Mouse (Mus musculus) limb, embryonic 14.5 days (tissue): Measurements from ENCODE around the gene Cxcr4. TPM values are rescaled to one million over a fixed set of nuclear protein-coding genes. Genes with fewer than 3 reads are reported as not detected.

Source experiments
- ATAC-seq: fragments of 200-750 bp; cut with Nextera tagmentation; 2 replicates; pipeline ENCODE4 v1.8.0; 2017; ENCODE audit warnings: low read depth, moderate number of reproducible peaks, moderate TSS enrichment; ENCODE audit not compliant: low FRiP score
- DNase-seq: peaks from one replicate; pipeline ENCODE4 v3.0.0-alpha.2; 2015; ENCODE audit warnings: low spot score
- H3K27ac ChIP-seq: fragments of 300-500 bp; sonication (generic); replicated peaks from 2 replicates; pipeline ENCODE4 v1.5.1; 2014; ENCODE audit warnings: low read depth, mild to moderate bottlenecking, low read length, moderate library complexity, mixed read lengths
- H3K27me3 ChIP-seq: fragments of 300-500 bp; sonication (generic); 2 replicates; pipeline ENCODE4 v1.6.1; 2014; ENCODE audit warnings: low read length, mixed read lengths; ENCODE audit not compliant: control insufficient read depth, insufficient read depth
- H3K36me3 ChIP-seq: fragments of 300-500 bp; sonication (generic); 2 replicates; pipeline ENCODE4 v1.6.1; 2014; ENCODE audit warnings: mild to moderate bottlenecking, low read length, moderate library complexity, mixed read lengths; ENCODE audit not compliant: control insufficient read depth, insufficient read depth
- H3K4me1 ChIP-seq: fragments of 300-500 bp; sonication (generic); 2 replicates; pipeline ENCODE4 v1.6.1; 2014; ENCODE audit warnings: antibody characterized with exemption, low read length, mixed read lengths; ENCODE audit not compliant: control insufficient read depth, insufficient read depth
- H3K4me2 ChIP-seq: fragments of 300-500 bp; sonication (generic); replicated peaks from 2 replicates; pipeline ENCODE4 v1.6.1; 2014; ENCODE audit warnings: low read depth, mild to moderate bottlenecking, low read length, moderate library complexity; ENCODE audit not compliant: severe bottlenecking
- H3K4me3 ChIP-seq: fragments of 300-500 bp; sonication (generic); replicated peaks from 2 replicates; pipeline ENCODE4 v1.5.1; 2014; ENCODE audit warnings: low read length
- H3K9ac ChIP-seq: fragments of 300-500 bp; sonication (generic); 2 replicates; pipeline ENCODE4 v1.6.1; 2014; ENCODE audit warnings: mild to moderate bottlenecking, low read depth, low read length, moderate library complexity; ENCODE audit not compliant: severe bottlenecking
- H3K9me3 ChIP-seq: fragments of 300-500 bp; sonication (generic); 2 replicates; pipeline ENCODE4 v1.6.1; 2016; ENCODE audit warnings: low read length; ENCODE audit not compliant: control insufficient read depth
- POLR2A ChIP-seq: fragments of 200-500 bp; IDR thresholded peaks from 2 replicates; pipeline ENCODE4 v1.8.0; 2012; ENCODE audit warnings: inconsistent platforms, mild to moderate bottlenecking, moderate library complexity, borderline replicate concordance; ENCODE audit not compliant: insufficient read depth, insufficient read length; ENCODE audit errors: extremely low read depth
- WGBS: fragments of 180-500 bp; shearing (Covaris S2); extraction: QIAGEN DNeasy Blood & Tissue Kit; methylation state at CpG from one replicate; pipeline ENCODE4 v1.1.7; 2014; 5-methylcytosine and 5-hydroxymethylcytosine counted together
- polyA plus RNA-seq, 2 experiments: library from polyadenylated mRNA; depleted of rRNA in 1 of 2; stranded (reverse) in 1 of 2; unstranded in 1 of 2; fragments of >200 nt; fragmentation: Nextera tagmentation in 1 of 2; extraction: Ambion mirVana in 1 of 2; gene quantifications; 2 replicates each; pipeline versions ENCODE4 v1.2.1 to v1.2.3; 2012 to 2014

Cxcr4 gene
- polyA plus RNA-seq, 2 experiments: 2.9 to 28.6 TPM

DNA sequence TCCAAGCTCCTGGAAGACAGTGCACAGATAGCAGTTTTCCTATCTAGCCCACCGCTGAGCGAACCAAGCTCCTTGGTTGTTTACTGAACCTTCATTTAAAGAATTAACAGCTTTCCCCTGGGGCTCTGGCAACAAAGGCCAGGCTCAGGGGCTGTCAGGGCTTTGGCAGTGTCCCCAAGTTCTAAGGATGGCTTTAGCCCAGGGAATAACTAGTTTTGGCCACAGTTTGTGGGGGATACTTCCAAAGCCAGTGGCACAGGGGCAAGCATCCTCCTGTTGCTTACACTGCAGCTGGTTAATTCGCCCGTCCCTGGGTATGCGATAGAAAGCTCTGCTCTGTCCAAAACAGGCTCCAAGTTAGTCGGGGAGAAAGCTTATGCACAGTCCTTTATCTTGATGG lies 3.4 kb upstream of the Cxcr4 start:
- Histone ChIP-seq H3K4me1 (peaks cover 18% of the 10 kb centered on the region; the same call in 1 of the 2 replicates), H3K27me3 (peaks cover 21% of the 10 kb centered on the region), H3K4me3 (no peak overlapping the region), H3K9ac (no peak overlapping the region), H3K27ac (no peak overlapping the region), H3K36me3 (no peaks in the 10 kb centered on the region), H3K4me2 (no peak overlapping the region), H3K9me3 (no peaks in the 10 kb centered on the region)
- TF ChIP-seq POLR2A: no peak
- DNase-seq: no peak
- ATAC-seq: no peak
- WGBS: 14% methylated on average over 6 of the region's 6 CpGs

DNA sequence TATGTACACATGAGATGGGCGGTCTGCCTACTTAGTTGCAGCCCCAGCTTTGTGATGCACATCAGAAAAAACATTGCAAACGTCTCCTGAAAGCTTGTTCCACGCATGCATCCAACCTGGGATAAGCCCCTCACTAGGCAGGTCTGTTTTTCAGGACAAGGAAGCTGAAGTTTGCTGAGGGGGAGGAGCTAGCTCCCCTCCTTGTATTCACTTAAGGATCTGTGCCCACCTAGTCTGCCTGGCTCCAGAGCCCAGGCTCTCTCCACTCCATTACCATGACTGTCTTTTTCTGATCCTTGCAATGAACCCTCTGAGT lies 3.0 kb upstream of the Cxcr4 start:
- no peaks in the 10 kb centered on the region for H3K36me3 ChIP-seq
- H3K27me3 ChIP-seq: peaks cover 22% of the 10 kb centered on the region
- no peak for ATAC-seq
- TF ChIP-seq POLR2A: no peak
- no peak overlapping the region for H3K27ac ChIP-seq
- no peak overlapping the region for H3K9ac ChIP-seq
- no peak overlapping the region for H3K4me2 ChIP-seq
- no peaks in the 10 kb centered on the region for H3K9me3 ChIP-seq
- no peak overlapping the region for H3K4me3 ChIP-seq
- H3K4me1 ChIP-seq: peaks cover 19% of the 10 kb centered on the region; the same call in 1 of the 2 replicates
- WGBS: 19% methylated on average over 3 of the region's 3 CpGs
- DNase-seq: no peak

DNA sequence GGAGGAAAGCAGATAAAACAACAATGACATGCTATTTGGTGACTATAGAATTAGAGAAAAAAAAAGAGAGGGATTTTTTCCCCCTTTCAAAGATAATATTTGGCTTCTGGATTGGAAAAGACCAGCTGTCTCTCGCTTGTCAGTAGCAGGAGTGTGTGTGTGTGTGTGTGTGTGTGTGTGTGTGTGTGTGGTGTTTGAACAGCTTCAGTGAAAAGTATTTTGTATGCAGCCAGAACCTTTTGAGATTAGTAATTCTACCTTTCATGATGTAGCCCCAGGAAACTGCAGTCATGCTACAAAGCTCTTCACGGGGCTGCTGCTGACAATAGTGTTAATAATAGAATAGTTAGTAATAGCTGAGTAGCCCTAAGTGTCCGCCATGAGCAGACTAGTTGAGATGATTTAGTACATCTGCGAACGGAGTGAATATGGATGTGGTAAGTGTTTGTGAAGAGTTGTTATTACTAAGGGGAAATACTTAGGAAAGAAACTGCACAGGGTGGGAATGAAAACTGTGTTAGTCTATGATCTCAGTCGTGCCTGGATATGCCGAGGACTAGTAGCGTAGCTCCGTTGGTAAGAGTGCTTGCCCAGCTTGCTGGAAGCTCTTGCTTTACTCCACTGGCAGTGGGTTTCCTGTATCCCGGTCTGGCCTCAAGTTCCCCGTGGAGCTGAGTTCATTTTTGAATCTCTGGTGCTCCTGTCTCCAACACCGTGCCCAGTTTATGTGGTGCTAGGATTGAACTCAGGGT lies 2.4 kb upstream of the Cxcr4 start:
- no peak overlapping the region for H3K4me2 ChIP-seq
- no peak for TF ChIP-seq POLR2A
- no peak overlapping the region for H3K27ac ChIP-seq
- no peak overlapping the region for H3K4me3 ChIP-seq
- WGBS: 44% methylated on average over 12 of the region's 12 CpGs
- peaks cover 28% of the 10 kb centered on the region for H3K27me3 ChIP-seq
- H3K9me3 ChIP-seq: no peaks in the 10 kb centered on the region
- peaks cover 19% of the 10 kb centered on the region; the same call in 1 of the 2 replicates for H3K4me1 ChIP-seq
- no peak for DNase-seq
- ATAC-seq: no peak
- no peak overlapping the region for H3K9ac ChIP-seq
- no peaks in the 10 kb centered on the region for H3K36me3 ChIP-seq

DNA sequence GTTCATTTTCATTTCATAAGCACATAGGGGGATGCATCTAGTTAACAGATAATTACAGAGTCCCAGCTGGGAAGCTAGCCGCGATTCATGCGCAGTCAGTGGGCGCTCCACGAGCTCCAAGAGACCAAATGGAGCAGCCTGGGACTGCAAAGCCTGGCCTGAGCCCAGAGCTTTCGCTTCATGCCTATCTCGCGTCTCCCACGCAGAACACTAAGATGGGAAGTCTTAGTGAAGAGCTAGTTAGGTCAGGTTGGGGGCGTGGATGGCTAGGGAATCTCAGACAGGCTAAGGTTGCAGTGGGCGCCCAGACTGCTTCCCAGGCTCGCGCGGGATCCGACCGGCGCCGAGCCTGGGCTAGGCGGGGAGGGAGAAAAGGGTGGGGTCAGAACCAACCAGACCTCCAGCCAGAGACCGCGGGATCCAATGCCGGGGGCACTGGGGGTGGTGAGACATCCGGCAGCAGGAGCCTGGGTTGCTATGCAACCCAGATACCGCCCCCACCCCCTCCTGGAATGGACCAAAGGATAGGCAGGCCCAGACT lies 938 bp upstream of the Cxcr4 start:
- Histone ChIP-seq H3K9ac (peak overlapping the region; percentile 29; the same call in 1 of the 2 replicates), H3K36me3 (no peaks in the 10 kb centered on the region), H3K9me3 (no peaks in the 10 kb centered on the region), H3K27me3 (peaks cover 33% of the 10 kb centered on the region), H3K27ac (no peak overlapping the region), H3K4me1 (peaks cover 19% of the 10 kb centered on the region; the same call in 1 of the 2 replicates), H3K4me3 (peak overlapping the region; percentile 52), H3K4me2 (peak overlapping the region; percentile 86)
- 0% methylated on average over 18 of the region's 24 CpGs for WGBS
- TF ChIP-seq POLR2A: no peak
- DNase-seq: no peak
- 0 out of 2 replicates have a peak, but pooled peaks have one; percentile 16 for ATAC-seq

DNA sequence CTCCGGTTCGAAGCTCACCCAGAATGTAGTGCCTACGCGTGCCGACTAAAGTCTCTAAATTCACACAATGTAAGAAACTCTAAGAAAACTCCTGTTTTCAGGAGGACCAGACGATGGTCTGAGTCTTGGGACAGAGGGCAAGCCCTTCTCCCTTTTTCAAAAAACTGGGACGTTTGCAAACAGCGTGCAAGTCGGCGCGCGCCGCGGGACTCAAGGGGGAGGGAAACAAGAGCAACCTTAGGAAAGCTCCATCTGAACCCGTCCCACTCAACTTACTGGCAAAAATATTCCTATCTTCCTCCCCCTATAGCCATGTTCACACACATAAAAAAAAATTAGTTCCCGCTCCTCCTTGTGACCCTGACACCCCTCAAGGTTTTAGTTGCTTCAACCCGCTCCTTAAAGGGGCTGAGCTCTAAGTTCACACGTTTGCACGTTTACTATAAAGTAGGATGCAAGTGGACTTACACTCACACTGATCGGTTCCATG lies 327 bp downstream of the Cxcr4 start:
- Histone ChIP-seq H3K36me3 (no peaks in the 10 kb centered on the region), H3K27ac (no peak overlapping the region), H3K4me1 (peaks cover 19% of the 10 kb centered on the region; the same call in 1 of the 2 replicates), H3K4me3 (peak overlapping the region; percentile 52), H3K9ac (peak overlapping the region; percentile 44), H3K4me2 (peak overlapping the region; percentile 86), H3K27me3 (peaks cover 33% of the 10 kb centered on the region), H3K9me3 (no peaks in the 10 kb centered on the region)
- ATAC-seq: peak; percentile 19; the same call in 1 of the 2 replicates
- no peak for TF ChIP-seq POLR2A
- no peak for DNase-seq
- 1% methylated on average over 16 of the region's 20 CpGs for WGBS
